Mouse (Mus musculus) midbrain, postnatal 0 days (tissue): ENCODE data around the gene Emilin3. TPM values are rescaled to one million over a fixed set of nuclear protein-coding genes. Genes with fewer than 3 reads are reported as not detected.

Experiments used
- ATAC-seq: fragments of 200-750 bp; cut with Nextera tagmentation; 2 replicates; pipeline ENCODE4 v1.8.0; 2017; ENCODE audit warnings: moderate number of reproducible peaks, mild to moderate bottlenecking, moderate TSS enrichment, moderate library complexity; ENCODE audit not compliant: low FRiP score
- DNase-seq: peaks from one replicate; pipeline ENCODE4 v3.0.0-alpha.2; 2015; ENCODE audit warnings: low spot score
- H3K27ac ChIP-seq: fragments of 300-500 bp; sonication (generic); 2 replicates; pipeline ENCODE4 v1.5.1; 2014; ENCODE audit warnings: low read depth, mild to moderate bottlenecking, low read length, mixed read lengths
- H3K27me3 ChIP-seq: fragments of 300-500 bp; sonication (generic); 2 replicates; pipeline ENCODE4 v1.6.1; 2014; ENCODE audit warnings: low read length, control low read depth, mixed read lengths; ENCODE audit not compliant: insufficient read depth
- H3K36me3 ChIP-seq: fragments of 300-500 bp; sonication (generic); 2 replicates; pipeline ENCODE4 v1.6.1; 2014; ENCODE audit warnings: low read length, control low read depth, mixed read lengths; ENCODE audit not compliant: insufficient read depth
- H3K4me1 ChIP-seq: fragments of 300-500 bp; sonication (generic); 2 replicates; pipeline ENCODE4 v1.6.1; 2014; ENCODE audit warnings: mild to moderate bottlenecking, control low read depth, antibody characterized with exemption, low read length, mixed read lengths; ENCODE audit not compliant: insufficient read depth
- H3K4me2 ChIP-seq: fragments of 300-500 bp; sonication (generic); 2 replicates; pipeline ENCODE4 v1.6.1; 2014; ENCODE audit warnings: low read depth, mild to moderate bottlenecking, low read length, mixed read lengths; ENCODE audit not compliant: poor library complexity, severe bottlenecking
- H3K4me3 ChIP-seq: fragments of 300-500 bp; sonication (generic); 2 replicates; pipeline ENCODE4 v1.5.1; 2014; ENCODE audit warnings: low read depth, mild to moderate bottlenecking, low read length, moderate library complexity
- H3K9ac ChIP-seq: fragments of 300-500 bp; sonication (generic); replicated peaks from 2 replicates; pipeline ENCODE4 v1.6.1; 2014; ENCODE audit warnings: mild to moderate bottlenecking, low read length, moderate library complexity, mixed read lengths; ENCODE audit not compliant: poor library complexity, severe bottlenecking
- H3K9me3 ChIP-seq: fragments of 300-500 bp; sonication (generic); 2 replicates; pipeline ENCODE4 v1.6.1; 2016; ENCODE audit warnings: low read length, control low read depth
- CTCF ChIP-seq: IDR thresholded peaks from 2 replicates; pipeline ENCODE4 v1.5.1; 2016; ENCODE audit warnings: antibody characterized with exemption, mild to moderate bottlenecking
- WGBS: fragments of 180-500 bp; shearing (Covaris S2); extraction: QIAGEN DNeasy Blood & Tissue Kit; methylation state at CpG from one replicate; pipeline ENCODE4 v1.1.7; 2014; 5-methylcytosine and 5-hydroxymethylcytosine counted together
- polyA plus RNA-seq: library from polyadenylated mRNA; unstranded; fragments of >200 nt; fragmentation: Nextera tagmentation; extraction: Ambion mirVana; gene quantifications from 2 replicates; pipeline ENCODE4 v1.2.1, GENCODE M21; 2015
- total RNA-seq: library from RNA; depleted of rRNA; stranded (reverse); fragments of >200 nt; gene quantifications from 2 replicates; pipeline ENCODE4 v1.2.3, GENCODE M21; 2014

The Emilin3 gene
- total and polyA plus RNA-seq, 2 experiments from 2014 or later: 0.51 to 0.55 TPM

- Histone ChIP-seq H3K9ac (no peak overlapping the region), H3K4me2 (no peak overlapping the region), H3K9me3 (no peaks in the 10 kb centered on the region), H3K27ac (no peak overlapping the region), H3K4me1 (0 out of 2 replicates have a peak, but pooled peaks cover 5% of the 10 kb centered on the region), H3K27me3 (peaks cover 31% of the 10 kb centered on the region), H3K36me3 (no peaks in the 10 kb centered on the region), H3K4me3 (no peak overlapping the region)
- no peak for TF ChIP-seq CTCF
- 88% methylated on average over 9 of the region's 9 CpGs for WGBS
- ATAC-seq: no peak
- no peak for DNase-seq
Measured at GRCm38 (mm10) chr2:160914656-160915055, 2.5 kb upstream of the Emilin3 start.

- no peak for TF ChIP-seq CTCF
- H3K27ac ChIP-seq: no peak overlapping the region
- peak overlapping the region; percentile 36 for H3K4me3 ChIP-seq
- H3K36me3 ChIP-seq: no peaks in the 10 kb centered on the region
- ATAC-seq (peak; percentile 50; the same call in 1 of the 2 replicates), DNase-seq (no peak)
- 0 out of 2 replicates have a peak, but pooled peaks cover 5% of the 10 kb centered on the region for H3K4me1 ChIP-seq
- peak overlapping the region; percentile 48 for H3K9ac ChIP-seq
- H3K4me2 ChIP-seq: peak overlapping the region; percentile 59
- peaks cover 31% of the 10 kb centered on the region for H3K27me3 ChIP-seq
- no peaks in the 10 kb centered on the region for H3K9me3 ChIP-seq
- WGBS: 2% methylated on average over 48 of the region's 64 CpGs
Measured at GRCm38 (mm10) chr2:160911558-160912201, 448 bp downstream of the Emilin3 start.

- Histone ChIP-seq H3K27ac (no peak overlapping the region), H3K4me3 (no peak overlapping the region), H3K4me2 (no peak overlapping the region), H3K4me1 (0 out of 2 replicates have a peak, but pooled peaks cover 5% of the 10 kb centered on the region), H3K9ac (no peak overlapping the region), H3K27me3 (peaks cover 31% of the 10 kb centered on the region), H3K36me3 (no peaks in the 10 kb centered on the region), H3K9me3 (no peaks in the 10 kb centered on the region)
- TF ChIP-seq CTCF: no peak
- 95% methylated on average over 5 of the region's 5 CpGs for WGBS
- ATAC-seq (no peak), DNase-seq (no peak)
Measured at GRCm38 (mm10) chr2:160910633-160911032, 1.5 kb downstream of the Emilin3 start.

- no peaks in the 10 kb centered on the region for H3K36me3 ChIP-seq
- no peak overlapping the region for H3K4me2 ChIP-seq
- TF ChIP-seq CTCF: no peak
- DNase-seq (no peak), ATAC-seq (no peak)
- H3K27ac ChIP-seq: no peak overlapping the region
- no peak overlapping the region for H3K9ac ChIP-seq
- WGBS: 67% methylated on average over 18 of the region's 18 CpGs
- no peak overlapping the region for H3K4me3 ChIP-seq
- 0 out of 2 replicates have a peak, but pooled peaks cover 5% of the 10 kb centered on the region for H3K4me1 ChIP-seq
- H3K27me3 ChIP-seq: peaks cover 31% of the 10 kb centered on the region
- H3K9me3 ChIP-seq: no peaks in the 10 kb centered on the region
Measured at GRCm38 (mm10) chr2:160908607-160909006, 3.5 kb downstream of the Emilin3 start.

GRCm38 (mm10) chr2:160906101-160906500 is 6.0 kb downstream of the Emilin3 start:
- TF ChIP-seq CTCF: no peak
- Histone ChIP-seq H3K4me2 (no peak overlapping the region), H3K36me3 (no peaks in the 10 kb centered on the region), H3K9ac (no peak overlapping the region), H3K4me1 (no peaks in the 10 kb centered on the region), H3K27me3 (peaks cover 14% of the 10 kb centered on the region), H3K9me3 (no peaks in the 10 kb centered on the region), H3K27ac (no peak overlapping the region), H3K4me3 (no peak overlapping the region)
- WGBS: 78% methylated on average over 5 of the region's 5 CpGs
- ATAC-seq: no peak
- peak; percentile 42 for DNase-seq

GRCm38 (mm10) chr2:160905301-160905700 is 6.8 kb downstream of the Emilin3 start:
- 95% methylated on average over 12 of the region's 12 CpGs for WGBS
- H3K27ac ChIP-seq: no peak overlapping the region
- H3K27me3 ChIP-seq: peaks cover 6% of the 10 kb centered on the region
- no peak for ATAC-seq
- no peak overlapping the region for H3K4me2 ChIP-seq
- TF ChIP-seq CTCF: no peak
- H3K9me3 ChIP-seq: no peaks in the 10 kb centered on the region
- H3K4me3 ChIP-seq: no peak overlapping the region
- DNase-seq: no peak
- no peak overlapping the region for H3K9ac ChIP-seq
- no peaks in the 10 kb centered on the region for H3K36me3 ChIP-seq
- no peaks in the 10 kb centered on the region for H3K4me1 ChIP-seq
